Mouse (Mus musculus) lung, postnatal 0 days (tissue): ENCODE data around the gene Vmn1r71.

Experiments used
- CTCF ChIP-seq: IDR thresholded peaks from 2 replicates; pipeline ENCODE4 v1.5.1; 2016; ENCODE audit warnings: antibody characterized with exemption, mild to moderate bottlenecking
- EP300 ChIP-seq: IDR thresholded peaks from 2 replicates; pipeline ENCODE4 v1.6.1; 2016; ENCODE audit warnings: antibody characterized with exemption, mild to moderate bottlenecking, control low read depth

GRCm38 (mm10) chr7:10754264-10754663, at the start of gene Vmn1r71:
- TF ChIP-seq CTCF: no peak
- no peak for TF ChIP-seq EP300
